Mouse (Mus musculus): Measurements from ENCODE around the gene Reg4. TPM values are rescaled to one million over a fixed set of nuclear protein-coding genes. Genes with fewer than 3 reads are reported as not detected.

Reg4 gene
- polyA plus RNA-seq (2012; ENCODE audit: insufficient read depth, insufficient read length, missing spikeins): not detected in 2 replicates

GRCm38 (mm10) chr3:98221856-98222255 is at the start of gene Reg4:
Gene Reg4 (plus strand): TSS chr3:98222156.
- H3K4me3 ChIP-seq (ENCODE audit: insufficient read depth, low read depth, low read length): no peak within 1 kb of the TSS
- H3K27ac ChIP-seq (replicated peaks; ENCODE audit: low read depth, low read length): no peak within 1 kb of the TSS
- no peaks in the 10 kb centered on the region for H3K4me1 ChIP-seq (ENCODE audit: control insufficient read depth, insufficient read depth, insufficient read length, low read length)

GRCm38 (mm10) chr3:98178340-98178739 is 43.6 kb upstream of the Reg4 start:
- Histone ChIP-seq H3K4me3 (ENCODE audit: insufficient read depth, low read depth, low read length) (no peak overlapping the region), H3K27ac (replicated peaks; ENCODE audit: low read depth, low read length) (peak overlapping the region; percentile 48; the same call in 1 of the 2 replicates), H3K4me1 (ENCODE audit: control insufficient read depth, insufficient read depth, insufficient read length, low read length) (peaks cover 2% of the 10 kb centered on the region; the same call in 1 of the 2 replicates)

- Histone ChIP-seq H3K4me1 (ENCODE audit: control insufficient read depth, insufficient read depth, insufficient read length, low read length) (peaks cover 2% of the 10 kb centered on the region; the same call in 1 of the 2 replicates), H3K4me3 (ENCODE audit: insufficient read depth, low read depth, low read length) (no peak overlapping the region), H3K27ac (replicated peaks; ENCODE audit: low read depth, low read length) (no peak overlapping the region)
Observed at GRCm38 (mm10) chr3:98180805-98181204, 41.2 kb upstream of the Reg4 start.

- H3K27ac ChIP-seq (replicated peaks; ENCODE audit: low read depth, low read length): no peak overlapping the region
- H3K4me3 ChIP-seq (ENCODE audit: insufficient read depth, low read depth, low read length): no peak overlapping the region
- H3K4me1 ChIP-seq (ENCODE audit: control insufficient read depth, insufficient read depth, insufficient read length, low read length): no peaks in the 10 kb centered on the region
Observed at GRCm38 (mm10) chr3:98185163-98185714, 36.7 kb upstream of the Reg4 start.

GRCm38 (mm10) chr3:98187777-98188176 is 34.2 kb upstream of the Reg4 start:
- H3K4me1 ChIP-seq (ENCODE audit: control insufficient read depth, insufficient read depth, insufficient read length, low read length): no peaks in the 10 kb centered on the region
- H3K27ac ChIP-seq (replicated peaks; ENCODE audit: low read depth, low read length): no peak overlapping the region
- no peak overlapping the region for H3K4me3 ChIP-seq (ENCODE audit: insufficient read depth, low read depth, low read length)

- Histone ChIP-seq H3K27ac (replicated peaks; ENCODE audit: low read depth, low read length) (no peak overlapping the region), H3K4me3 (ENCODE audit: insufficient read depth, low read depth, low read length) (no peak overlapping the region)
Observed at GRCm38 (mm10) chr3:98197711-98198532, 24.0 kb upstream of the Reg4 start.

GRCm38 (mm10) chr3:98199747-98200146 is 22.2 kb upstream of the Reg4 start:
- H3K4me1 ChIP-seq (ENCODE audit: control insufficient read depth, insufficient read depth, insufficient read length, low read length): no peaks in the 10 kb centered on the region
- no peak overlapping the region for H3K4me3 ChIP-seq (ENCODE audit: insufficient read depth, low read depth, low read length)
- H3K27ac ChIP-seq (replicated peaks; ENCODE audit: low read depth, low read length): no peak overlapping the region

More at GRCm38 (mm10) chr3:98197711-98198532, 24.0 kb upstream of the Reg4 start:
- no peaks in the 10 kb centered on the region for H3K4me1 ChIP-seq (ENCODE audit: control insufficient read depth, insufficient read depth, insufficient read length, low read length)

GRCm38 (mm10) chr3:98203282-98203681 is 18.7 kb upstream of the Reg4 start:
- Histone ChIP-seq H3K4me3 (ENCODE audit: insufficient read depth, low read depth, low read length) (no peak overlapping the region), H3K27ac (replicated peaks; ENCODE audit: low read depth, low read length) (no peak overlapping the region), H3K4me1 (ENCODE audit: control insufficient read depth, insufficient read depth, insufficient read length, low read length) (no peaks in the 10 kb centered on the region)

GRCm38 (mm10) chr3:98206977-98207376 is 15.0 kb upstream of the Reg4 start:
- Histone ChIP-seq H3K4me3 (ENCODE audit: insufficient read depth, low read depth, low read length) (no peak overlapping the region), H3K4me1 (ENCODE audit: control insufficient read depth, insufficient read depth, insufficient read length, low read length) (no peaks in the 10 kb centered on the region), H3K27ac (replicated peaks; ENCODE audit: low read depth, low read length) (no peak overlapping the region)

GRCm38 (mm10) chr3:98209161-98209560 is 12.8 kb upstream of the Reg4 start:
- Histone ChIP-seq H3K4me3 (ENCODE audit: insufficient read depth, low read depth, low read length) (no peak overlapping the region), H3K27ac (replicated peaks; ENCODE audit: low read depth, low read length) (no peak overlapping the region), H3K4me1 (ENCODE audit: control insufficient read depth, insufficient read depth, insufficient read length, low read length) (no peaks in the 10 kb centered on the region)

GRCm38 (mm10) chr3:98210860-98211259 is 11.1 kb upstream of the Reg4 start:
- H3K4me3 ChIP-seq (ENCODE audit: insufficient read depth, low read depth, low read length): no peak overlapping the region
- no peak overlapping the region for H3K27ac ChIP-seq (replicated peaks; ENCODE audit: low read depth, low read length)
- H3K4me1 ChIP-seq (ENCODE audit: control insufficient read depth, insufficient read depth, insufficient read length, low read length): no peaks in the 10 kb centered on the region

- Histone ChIP-seq H3K4me1 (ENCODE audit: control insufficient read depth, insufficient read depth, insufficient read length, low read length) (no peaks in the 10 kb centered on the region), H3K27ac (replicated peaks; ENCODE audit: low read depth, low read length) (no peak overlapping the region), H3K4me3 (ENCODE audit: insufficient read depth, low read depth, low read length) (no peak overlapping the region)
Observed at GRCm38 (mm10) chr3:98211301-98212081, 10.5 kb upstream of the Reg4 start.

- Histone ChIP-seq H3K4me1 (ENCODE audit: control insufficient read depth, insufficient read depth, insufficient read length, low read length) (no peaks in the 10 kb centered on the region), H3K4me3 (ENCODE audit: insufficient read depth, low read depth, low read length) (no peak overlapping the region), H3K27ac (replicated peaks; ENCODE audit: low read depth, low read length) (no peak overlapping the region)
Observed at GRCm38 (mm10) chr3:98216296-98216695, 5.7 kb upstream of the Reg4 start.

GRCm38 (mm10) chr3:98223263-98223662 is 1.3 kb downstream of the Reg4 start:
- no peak overlapping the region for H3K27ac ChIP-seq (replicated peaks; ENCODE audit: low read depth, low read length)
- no peak overlapping the region for H3K4me3 ChIP-seq (ENCODE audit: insufficient read depth, low read depth, low read length)
- H3K4me1 ChIP-seq (ENCODE audit: control insufficient read depth, insufficient read depth, insufficient read length, low read length): no peaks in the 10 kb centered on the region

Data from brown adipose tissue, adult 24 weeks (tissue).